Mouse (Mus musculus): ENCODE results near the gene Tmem117. TPM values are rescaled to one million over a fixed set of nuclear protein-coding genes. Genes with fewer than 3 reads are reported as not detected.

Tmem117 gene
- polyA plus RNA-seq, 1 experiment = 9.1 TPM

- 55% methylated on average over 2 of the region's 2 CpGs for WGBS
- no peak for TF ChIP-seq CTCF (IDR thresholded peaks at IDR 0.05; ENCODE audit: borderline replicate concordance, insufficient read depth, low read depth, low read length)
- no peak for TF ChIP-seq POLR2A (IDR thresholded peaks at IDR 0.05; ENCODE audit: borderline replicate concordance, insufficient read depth, low read length)
- Histone ChIP-seq H3K27me3 (ENCODE audit: control insufficient read depth, insufficient read depth, low read length) (no peaks in the 10 kb centered on the region), H3K4me3 (replicated peaks; ENCODE audit: insufficient read depth, low read depth, low read length) (peak overlapping the region; percentile 53), H3K27ac (ENCODE audit: insufficient read depth, low read length) (no peak overlapping the region), H3K4me1 (ENCODE audit: control insufficient read depth, insufficient read depth, low read length) (no peaks in the 10 kb centered on the region)
- no peak for DNase-seq
Measured at GRCm38 (mm10) chr15:94628463-94628829, 586 bp upstream of the Tmem117 start.

GRCm38 (mm10) chr15:94630553-94630952 lies 1.5 kb downstream of the Tmem117 start:
- H3K4me3 ChIP-seq (replicated peaks; ENCODE audit: insufficient read depth, low read depth, low read length) = no peak overlapping the region
- TF ChIP-seq POLR2A (IDR thresholded peaks at IDR 0.05; ENCODE audit: borderline replicate concordance, insufficient read depth, low read length) (no peak), CTCF (IDR thresholded peaks at IDR 0.05; ENCODE audit: borderline replicate concordance, insufficient read depth, low read depth, low read length) (no peak)
- WGBS = 95% methylated on average over 4 of the region's 4 CpGs
- H3K27ac ChIP-seq (ENCODE audit: insufficient read depth, low read length) = no peak overlapping the region
- H3K4me1 ChIP-seq (ENCODE audit: control insufficient read depth, insufficient read depth, low read length) = no peaks in the 10 kb centered on the region
- DNase-seq = no peak
- H3K27me3 ChIP-seq (ENCODE audit: control insufficient read depth, insufficient read depth, low read length) = no peaks in the 10 kb centered on the region

- TF ChIP-seq POLR2A (IDR thresholded peaks at IDR 0.05; ENCODE audit: borderline replicate concordance, insufficient read depth, low read length) = no peak
- no peak for TF ChIP-seq CTCF (IDR thresholded peaks at IDR 0.05; ENCODE audit: borderline replicate concordance, insufficient read depth, low read depth, low read length)
- WGBS = 78% methylated on average over 11 of the region's 11 CpGs
- Histone ChIP-seq H3K4me1 (ENCODE audit: control insufficient read depth, insufficient read depth, low read length) (no peaks in the 10 kb centered on the region), H3K27ac (ENCODE audit: insufficient read depth, low read length) (no peak overlapping the region), H3K4me3 (replicated peaks; ENCODE audit: insufficient read depth, low read depth, low read length) (no peak overlapping the region), H3K27me3 (ENCODE audit: control insufficient read depth, insufficient read depth, low read length) (no peaks in the 10 kb centered on the region)
- no peak for DNase-seq
Measured at GRCm38 (mm10) chr15:94634524-94634923, 5.5 kb downstream of the Tmem117 start.

- Histone ChIP-seq H3K27ac (ENCODE audit: insufficient read depth, low read length) (no peak overlapping the region), H3K27me3 (ENCODE audit: control insufficient read depth, insufficient read depth, low read length) (no peaks in the 10 kb centered on the region), H3K4me1 (ENCODE audit: control insufficient read depth, insufficient read depth, low read length) (no peaks in the 10 kb centered on the region), H3K4me3 (replicated peaks; ENCODE audit: insufficient read depth, low read depth, low read length) (no peak overlapping the region)
- TF ChIP-seq POLR2A (IDR thresholded peaks at IDR 0.05; ENCODE audit: borderline replicate concordance, insufficient read depth, low read length) (no peak), CTCF (IDR thresholded peaks at IDR 0.05; ENCODE audit: borderline replicate concordance, insufficient read depth, low read depth, low read length) (no peak)
- WGBS = 24% methylated on average over 2 of the region's 2 CpGs
- no peak for DNase-seq
Measured at GRCm38 (mm10) chr15:94638207-94638606, 9.2 kb downstream of the Tmem117 start.

- no peak for DNase-seq
- Histone ChIP-seq H3K27me3 (ENCODE audit: control insufficient read depth, insufficient read depth, low read length) (no peaks in the 10 kb centered on the region), H3K4me1 (ENCODE audit: control insufficient read depth, insufficient read depth, low read length) (no peaks in the 10 kb centered on the region), H3K27ac (ENCODE audit: insufficient read depth, low read length) (no peak overlapping the region), H3K4me3 (replicated peaks; ENCODE audit: insufficient read depth, low read depth, low read length) (no peak overlapping the region)
- whole genome bisulfite sequencing = 84% methylated on average over 2 of the region's 2 CpGs
- TF ChIP-seq CTCF (IDR thresholded peaks at IDR 0.05; ENCODE audit: borderline replicate concordance, insufficient read depth, low read depth, low read length) (no peak), POLR2A (IDR thresholded peaks at IDR 0.05; ENCODE audit: borderline replicate concordance, insufficient read depth, low read length) (no peak)
Measured at GRCm38 (mm10) chr15:94639126-94639525, 10.1 kb downstream of the Tmem117 start.

- no peaks in the 10 kb centered on the region for H3K27me3 ChIP-seq (ENCODE audit: control insufficient read depth, insufficient read depth, low read length)
- DNase-seq = no peak
- no peak overlapping the region for H3K4me3 ChIP-seq (replicated peaks; ENCODE audit: insufficient read depth, low read depth, low read length)
- 75% methylated on average over 6 of the region's 6 CpGs for WGBS
- peaks cover 12% of the 10 kb centered on the region for H3K4me1 ChIP-seq (ENCODE audit: control insufficient read depth, insufficient read depth, low read length)
- TF ChIP-seq POLR2A (IDR thresholded peaks at IDR 0.05; ENCODE audit: borderline replicate concordance, insufficient read depth, low read length) (no peak), CTCF (IDR thresholded peaks at IDR 0.05; ENCODE audit: borderline replicate concordance, insufficient read depth, low read depth, low read length) (no peak)
- H3K27ac ChIP-seq (ENCODE audit: insufficient read depth, low read length) = no peak overlapping the region
Measured at GRCm38 (mm10) chr15:94646012-94646411, 17.0 kb downstream of the Tmem117 start.

- Histone ChIP-seq H3K4me3 (replicated peaks; ENCODE audit: insufficient read depth, low read depth, low read length) (no peak overlapping the region), H3K27me3 (ENCODE audit: control insufficient read depth, insufficient read depth, low read length) (no peaks in the 10 kb centered on the region), H3K4me1 (ENCODE audit: control insufficient read depth, insufficient read depth, low read length) (peaks cover 12% of the 10 kb centered on the region), H3K27ac (ENCODE audit: insufficient read depth, low read length) (no peak overlapping the region)
- DNase-seq = peak in 1 of 2 experiments; percentile 37
- 68% methylated on average over 8 of the region's 8 CpGs for WGBS
- no peak for TF ChIP-seq POLR2A (IDR thresholded peaks at IDR 0.05; ENCODE audit: borderline replicate concordance, insufficient read depth, low read length)
- TF ChIP-seq CTCF (IDR thresholded peaks at IDR 0.05; ENCODE audit: borderline replicate concordance, insufficient read depth, low read depth, low read length) = no peak
Measured at GRCm38 (mm10) chr15:94648430-94648829, 19.4 kb downstream of the Tmem117 start.

- DNase-seq = peak; percentile 68 to 77
- peaks cover 12% of the 10 kb centered on the region for H3K4me1 ChIP-seq (ENCODE audit: control insufficient read depth, insufficient read depth, low read length)
- 34% methylated on average over 17 of the region's 17 CpGs for WGBS
Measured at GRCm38 (mm10) chr15:94649071-94649765, 20.2 kb downstream of the Tmem117 start.

More at GRCm38 (mm10) chr15:94649071-94649765, 20.2 kb downstream of the Tmem117 start:
- Histone ChIP-seq H3K27ac (ENCODE audit: insufficient read depth, low read length) (no peak overlapping the region), H3K27me3 (ENCODE audit: control insufficient read depth, insufficient read depth, low read length) (no peaks in the 10 kb centered on the region), H3K4me3 (replicated peaks; ENCODE audit: insufficient read depth, low read depth, low read length) (no peak overlapping the region)
- TF ChIP-seq CTCF (IDR thresholded peaks at IDR 0.05; ENCODE audit: borderline replicate concordance, insufficient read depth, low read depth, low read length) (no peak), POLR2A (IDR thresholded peaks at IDR 0.05; ENCODE audit: borderline replicate concordance, insufficient read depth, low read length) (no peak)

Measured in cerebellum, adult 2 months (tissue).